Mouse (Mus musculus) liver, embryonic 13.5 days (tissue): ENCODE measurements around the gene Gpr152. TPM values are rescaled to one million over a fixed set of nuclear protein-coding genes. Genes with fewer than 3 reads are reported as not detected.
"Not testable (repeated sequence)": the region's sequence is repeated elsewhere in the genome, so short reads cannot be mapped to it uniquely, and the experiment has no call there.

Experiments used
- ATAC-seq: fragments of 200-750 bp; cut with Nextera tagmentation; 2 replicates; pipeline ENCODE4 v1.8.0; 2017; ENCODE audit warnings: low read depth, mild to moderate bottlenecking, moderate number of reproducible peaks, moderate library complexity
- DNase-seq: peaks from one replicate; pipeline ENCODE4 v3.0.0; 2022
- H3K27ac ChIP-seq: fragments of 300-500 bp; sonication (generic); 2 replicates; pipeline ENCODE4 v1.5.1; 2015; ENCODE audit warnings: moderate library complexity, mild to moderate bottlenecking, inconsistent platforms
- H3K27me3 ChIP-seq: fragments of 300-500 bp; sonication (generic); 2 replicates; pipeline ENCODE4 v1.6.1; 2015; ENCODE audit warnings: mild to moderate bottlenecking, inconsistent platforms
- H3K36me3 ChIP-seq: fragments of 300-500 bp; sonication (generic); 2 replicates; pipeline ENCODE4 v1.6.1; 2015; ENCODE audit warnings: mild to moderate bottlenecking, inconsistent platforms
- H3K4me1 ChIP-seq: fragments of 300-500 bp; sonication (generic); replicated peaks from 2 replicates; pipeline ENCODE4 v1.6.1; 2015; ENCODE audit warnings: inconsistent platforms
- H3K4me2 ChIP-seq: fragments of 300-500 bp; sonication (generic); 2 replicates; pipeline ENCODE4 v1.6.1; 2015; ENCODE audit warnings: inconsistent platforms, mild to moderate bottlenecking, moderate library complexity
- H3K4me3 ChIP-seq: fragments of 300-500 bp; sonication (generic); replicated peaks from 2 replicates; pipeline ENCODE4 v1.5.1; 2015; ENCODE audit warnings: mild to moderate bottlenecking, inconsistent platforms
- H3K9ac ChIP-seq: fragments of 300-500 bp; sonication (generic); 2 replicates; pipeline ENCODE4 v1.6.1; 2015; ENCODE audit warnings: mild to moderate bottlenecking, inconsistent platforms
- H3K9me3 ChIP-seq: fragments of 300-500 bp; sonication (generic); replicated peaks from 2 replicates; pipeline ENCODE4 v1.6.1; 2016; ENCODE audit warnings: inconsistent platforms
- WGBS: fragments of 180-500 bp; shearing (Covaris S2); methylation state at CpG from one replicate; pipeline ENCODE4 v1.1.7; 2015; ENCODE audit not compliant: insufficient replicate concordance; 5-methylcytosine and 5-hydroxymethylcytosine counted together
- polyA plus RNA-seq: library from polyadenylated mRNA; unstranded; fragments of >200 nt; fragmentation: Nextera tagmentation; extraction: Ambion mirVana; gene quantifications from 2 replicates; pipeline ENCODE4 v1.2.1, GENCODE M21; 2015

Gene Gpr152
- polyA plus RNA-seq, 1 experiment from 2014 or later, result not detected

GRCm38 (mm10) chr19:4121097-4121805 is 18.3 kb upstream of the Gpr152 start:
- Histone ChIP-seq H3K27ac (peak overlapping the region; percentile 80), H3K36me3 (peaks cover 24% of the 10 kb centered on the region), H3K27me3 (no peaks in the 10 kb centered on the region), H3K9me3 (no peaks in the 10 kb centered on the region), H3K4me1 (peaks cover 59% of the 10 kb centered on the region), H3K4me3 (peak overlapping the region; percentile 60), H3K9ac (peak overlapping the region; percentile 68), H3K4me2 (peak overlapping the region; percentile 73)
- DNase-seq (peak; percentile 97), ATAC-seq (peak; percentile 61)
- 2% methylated on average over 38 of the region's 38 CpGs for WGBS

- Histone ChIP-seq H3K36me3 (peaks cover 18% of the 10 kb centered on the region), H3K4me2 (peak overlapping the region; percentile 73), H3K4me3 (peak overlapping the region; percentile 60; the same call in 1 of the 2 replicates), H3K27ac (peak overlapping the region; percentile 80), H3K4me1 (peaks cover 66% of the 10 kb centered on the region)
- H3K9me3 ChIP-seq, DNase-seq, H3K27me3 ChIP-seq, ATAC-seq, H3K9ac ChIP-seq: not testable (repeated sequence)
- 33% methylated on average over 6 of the region's 6 CpGs for WGBS
Observed at GRCm38 (mm10) chr19:4121896-4122295, 17.7 kb upstream of the Gpr152 start.

- H3K27me3 ChIP-seq, result no peaks in the 10 kb centered on the region
- DNase-seq, result no peak
- ATAC-seq, result no peak
- H3K4me2 ChIP-seq, result peak overlapping the region; percentile 38
- WGBS, result 31% methylated on average over 7 of the region's 7 CpGs
- 0 out of 2 replicates have a peak overlapping the region, but pooled peaks have one; percentile 6 for H3K4me3 ChIP-seq
- peak overlapping the region; percentile 80 for H3K27ac ChIP-seq
- peaks cover 74% of the 10 kb centered on the region for H3K4me1 ChIP-seq
- no peaks in the 10 kb centered on the region for H3K9me3 ChIP-seq
- H3K9ac ChIP-seq, result peak overlapping the region; percentile 36
- peaks cover 15% of the 10 kb centered on the region for H3K36me3 ChIP-seq
Observed at GRCm38 (mm10) chr19:4122411-4123370, 16.9 kb upstream of the Gpr152 start.

GRCm38 (mm10) chr19:4124432-4124831 is 15.2 kb upstream of the Gpr152 start:
- Histone ChIP-seq H3K4me2 (peak overlapping the region; percentile 65), H3K27me3 (no peaks in the 10 kb centered on the region), H3K9me3 (no peaks in the 10 kb centered on the region), H3K27ac (peak overlapping the region; percentile 80), H3K9ac (peak overlapping the region; percentile 65), H3K36me3 (peaks cover 22% of the 10 kb centered on the region), H3K4me1 (peaks cover 87% of the 10 kb centered on the region), H3K4me3 (no peak overlapping the region)
- ATAC-seq (no peak), DNase-seq (no peak)
- whole genome bisulfite sequencing, result 78% methylated on average over 4 of the region's 4 CpGs

- peak overlapping the region; percentile 65 for H3K9ac ChIP-seq
- peaks cover 88% of the 10 kb centered on the region for H3K4me1 ChIP-seq
- not testable (repeated sequence) for DNase-seq, H3K27me3 ChIP-seq, H3K9me3 ChIP-seq
- peak overlapping the region; percentile 80 for H3K27ac ChIP-seq
- H3K4me2 ChIP-seq, result peak overlapping the region; percentile 65
- peak overlapping the region; percentile 82 for H3K4me3 ChIP-seq
- peak; percentile 13 for ATAC-seq
- WGBS, result 27% methylated on average over 4 of the region's 4 CpGs
- peaks cover 27% of the 10 kb centered on the region for H3K36me3 ChIP-seq
Observed at GRCm38 (mm10) chr19:4125268-4125667, 14.3 kb upstream of the Gpr152 start.

GRCm38 (mm10) chr19:4125741-4126696 is 13.6 kb upstream of the Gpr152 start, which contains the start of gene Aip:
Aip (minus strand) TSS chr19:4125858.
- Histone ChIP-seq H3K4me2 (peak within 1 kb of the TSS; percentile 75), H3K4me3 (peak within 1 kb of the TSS; percentile 82), H3K27ac (peak within 1 kb of the TSS; percentile 86), H3K9me3 (no peaks in the 10 kb centered on the region), H3K9ac (peak within 1 kb of the TSS; percentile 92), H3K4me1 (peaks cover 88% of the 10 kb centered on the region), H3K27me3 (no peaks in the 10 kb centered on the region), H3K36me3 (peaks cover 28% of the 10 kb centered on the region)
- ATAC-seq, result peak; percentile 91
- WGBS, result 2% methylated on average over 59 of the region's 64 CpGs
- DNase-seq, result peak; percentile 99

GRCm38 (mm10) chr19:4126759-4127495 is 12.7 kb upstream of the Gpr152 start:
- Histone ChIP-seq H3K27ac (peak overlapping the region; percentile 86), H3K27me3 (no peaks in the 10 kb centered on the region), H3K4me1 (peaks cover 90% of the 10 kb centered on the region), H3K9ac (peak overlapping the region; percentile 92), H3K4me3 (peak overlapping the region; percentile 82), H3K4me2 (peak overlapping the region; percentile 75), H3K9me3 (no peaks in the 10 kb centered on the region), H3K36me3 (peaks cover 37% of the 10 kb centered on the region)
- no peak for ATAC-seq
- 53% methylated on average over 7 of the region's 7 CpGs for WGBS
- no peak for DNase-seq

- H3K36me3 ChIP-seq, result peaks cover 53% of the 10 kb centered on the region
- H3K9ac ChIP-seq, result peak overlapping the region; percentile 77
- WGBS, result 91% methylated on average over 7 of the region's 7 CpGs
- no peaks in the 10 kb centered on the region for H3K9me3 ChIP-seq
- peak overlapping the region; percentile 68 for H3K4me2 ChIP-seq
- peaks cover 78% of the 10 kb centered on the region for H3K4me1 ChIP-seq
- no peak overlapping the region for H3K4me3 ChIP-seq
- DNase-seq, result no peak
- no peaks in the 10 kb centered on the region for H3K27me3 ChIP-seq
- H3K27ac ChIP-seq, result peak overlapping the region; percentile 91
- ATAC-seq, result no peak
Observed at GRCm38 (mm10) chr19:4129462-4129861, 10.1 kb upstream of the Gpr152 start.

GRCm38 (mm10) chr19:4130106-4130505 is 9.5 kb upstream of the Gpr152 start:
- H3K9ac ChIP-seq, result peak overlapping the region; percentile 77
- no peaks in the 10 kb centered on the region for H3K9me3 ChIP-seq
- DNase-seq (no peak), ATAC-seq (no peak)
- peaks cover 72% of the 10 kb centered on the region for H3K4me1 ChIP-seq
- H3K4me2 ChIP-seq, result peak overlapping the region; percentile 68
- WGBS, result 63% methylated on average over 4 of the region's 4 CpGs
- H3K4me3 ChIP-seq, result peak overlapping the region; percentile 68
- H3K36me3 ChIP-seq, result peaks cover 53% of the 10 kb centered on the region
- peak overlapping the region; percentile 91 for H3K27ac ChIP-seq
- H3K27me3 ChIP-seq, result no peaks in the 10 kb centered on the region

- Histone ChIP-seq H3K9me3 (no peaks in the 10 kb centered on the region), H3K36me3 (peaks cover 53% of the 10 kb centered on the region), H3K4me1 (peaks cover 74% of the 10 kb centered on the region), H3K4me3 (peak overlapping the region; percentile 68), H3K4me2 (peak overlapping the region; percentile 68), H3K9ac (peak overlapping the region; percentile 77), H3K27ac (peak overlapping the region; percentile 91), H3K27me3 (no peaks in the 10 kb centered on the region)
- ATAC-seq, result peak; percentile 86
- WGBS, result 26% methylated on average over 5 of the region's 5 CpGs
- DNase-seq, result no peak
Observed at GRCm38 (mm10) chr19:4131075-4131474, 8.5 kb upstream of the Gpr152 start.
